ENCODE assay signal across 13 mouse cellular contexts in genomic region chr19:3645813-3646212, GRCm38 (mm10). TPM values are rescaled to one million over a fixed set of nuclear protein-coding genes. Genes with fewer than 3 reads are reported as not detected.
DNase-seq lines count a peak whose midpoint lies in the region; ATAC-seq lines count a peak whose summit lies in the region.
"Had no signal": no experiment of that assay in that cellular context is flagged by ENCODE, and none has a peak within 500 bp of the region (broad histone marks: within the 10 kb centered on the region; RNA-seq: fewer than 3 reads in every experiment).

No protein-coding gene starts in this region.

- no peaks in the 10 kb centered on the region for H3K9me3 ChIP-seq in heart, embryonic 12.5 days (replicated peaks)
- H3K9me3 ChIP-seq in midbrain, embryonic 10.5 days (replicated peaks): no peaks in the 10 kb centered on the region
- H3K9me3 ChIP-seq in midbrain, embryonic 14.5 days (ENCODE audit: control insufficient read depth, low read length): no peaks in the 10 kb centered on the region

- H3K4me2 ChIP-seq in heart, embryonic 12.5 days: no peak overlapping the region
- H3K4me2 ChIP-seq in midbrain, embryonic 14.5 days (ENCODE audit: low read length): no peak overlapping the region

- no peak for DNase-seq in heart, postnatal 25 days (ENCODE audit: low spot score)
- DNase-seq in midbrain, embryonic 10.5 days (ENCODE audit: low spot score): no peak
- DNase-seq in midbrain, embryonic 14.5 days: no peak
- peak; percentile 57 for DNase-seq in kidney, postnatal 10 days
- DNase-seq in frontal cortex, postnatal 10 days (ENCODE audit: low spot score in 2 of 2): no peak
- DNase-seq in layer of hippocampus, postnatal 14 days (ENCODE audit: low spot score in 2 of 2): no peak
- DNase-seq: cerebellum, adult 9-10 months; thymus, postnatal 14 days had no signal

- 63% methylated on average over 3 of the region's 3 CpGs for WGBS in heart, embryonic 12.5 days
- 92% methylated on average over 3 of the region's 3 CpGs for WGBS in midbrain, embryonic 10.5 days
- 91% methylated on average over 3 of the region's 3 CpGs for WGBS in midbrain, embryonic 14.5 days

- ATAC-seq in heart, embryonic 12.5 days (ENCODE audit: insufficient number of reproducible peaks, low FRiP score): no peak
- no peak for ATAC-seq in midbrain, embryonic 14.5 days (ENCODE audit: low FRiP score, low TSS enrichment)
- no peak for ATAC-seq in CD4-positive, CD25-positive, alpha-beta regulatory T cell, adult 4 months
- ATAC-seq: forebrain, embryonic 16.5 days had no signal

- peaks cover 51% of the 10 kb centered on the region for H3K36me3 ChIP-seq in heart, embryonic 12.5 days
- H3K36me3 ChIP-seq in midbrain, embryonic 10.5 days: peaks cover 71% of the 10 kb centered on the region
- H3K36me3 ChIP-seq in midbrain, embryonic 14.5 days (ENCODE audit: control insufficient read depth, insufficient read depth, low read length): 0 out of 2 replicates have a peak, but pooled peaks cover 3% of the 10 kb centered on the region

- no peak overlapping the region for H3K9ac ChIP-seq in heart, embryonic 12.5 days
- no peak overlapping the region for H3K9ac ChIP-seq in midbrain, embryonic 14.5 days (replicated peaks; ENCODE audit: low read length)

- H3K27me3 ChIP-seq in heart, embryonic 12.5 days (replicated peaks): no peaks in the 10 kb centered on the region
- H3K27me3 ChIP-seq in midbrain, embryonic 10.5 days (ENCODE audit: low read depth, poor library complexity, severe bottlenecking): no peaks in the 10 kb centered on the region
- no peaks in the 10 kb centered on the region for H3K27me3 ChIP-seq in midbrain, embryonic 14.5 days (ENCODE audit: control insufficient read depth, insufficient read depth, low read length)

- H3K4me3 ChIP-seq in heart, embryonic 12.5 days: no peak overlapping the region
- H3K4me3 ChIP-seq in midbrain, embryonic 10.5 days: no peak overlapping the region
- no peak overlapping the region for H3K4me3 ChIP-seq in midbrain, embryonic 14.5 days (replicated peaks; ENCODE audit: low read depth, low read length)
- H3K4me3 ChIP-seq: left cerebral cortex, adult 2 months had no signal

- peak overlapping the region; percentile 49 for H3K27ac ChIP-seq in heart, embryonic 12.5 days (ENCODE audit: poor library complexity, severe bottlenecking)
- H3K27ac ChIP-seq in midbrain, embryonic 10.5 days (replicated peaks): peak overlapping the region; percentile 29; the same call in 1 of the 2 replicates
- no peak overlapping the region for H3K27ac ChIP-seq in midbrain, embryonic 14.5 days (replicated peaks; ENCODE audit: low read depth, low read length)
- H3K27ac ChIP-seq: left cerebral cortex, adult 2 months; macrophage had no signal

- H3K4me1 ChIP-seq in heart, embryonic 12.5 days (replicated peaks): peaks cover 39% of the 10 kb centered on the region
- H3K4me1 ChIP-seq in midbrain, embryonic 10.5 days: peaks cover 32% of the 10 kb centered on the region
- peaks cover 19% of the 10 kb centered on the region for H3K4me1 ChIP-seq in midbrain, embryonic 14.5 days (ENCODE audit: control insufficient read depth, insufficient read depth, low read length)

- intact Hi-C loops in heart, postnatal 25 days (cut with DNase I): no loop called here

RNA-seq across cellular contexts. Expression of gene Lrp5, which starts 40.6 kb away (rescaled TPM):
- polyA plus RNA-seq in heart, embryonic 12.5 days (2016; fragmentation: Nextera tagmentation; extraction: Ambion mirVana): 3.3 and 4.2 TPM in 2 replicates
- total RNA-seq in heart, postnatal 25 days (2021): 10 to 100 TPM; 49.8 to 52.1 TPM
- polyA plus RNA-seq in midbrain, embryonic 10.5 days (2016; fragmentation: Nextera tagmentation; extraction: Ambion mirVana): 2.3 and 2.5 TPM in 2 replicates
- 1.1 and 1.3 TPM in 2 replicates for polyA plus RNA-seq in midbrain, embryonic 14.5 days (2014; fragmentation: Nextera tagmentation; extraction: Ambion mirVana)
- under 1 TPM in 1 of 2 experiments, not detected in 1; 0.08 TPM for polyA plus RNA-seq in CD4-positive, CD25-positive, alpha-beta regulatory T cell, adult 4 months (2017; shearing (Covaris generic))
- 10 to 100 TPM; 13.7 to 14.8 TPM for total RNA-seq in layer of hippocampus, postnatal 14 days (2021)
